Mouse (Mus musculus) embryonic facial prominence, embryonic 15.5 days (tissue): ENCODE results near the gene Nrp1. TPM values are rescaled to one million over a fixed set of nuclear protein-coding genes. Genes with fewer than 3 reads are reported as not detected.

Experiments
- ATAC-seq: fragments of 200-750 bp; cut with Nextera tagmentation; 2 replicates; pipeline ENCODE4 v1.8.0; 2017; ENCODE audit warnings: low read depth, moderate TSS enrichment; ENCODE audit not compliant: insufficient number of reproducible peaks, low FRiP score, low TSS enrichment
- H3K27ac ChIP-seq: fragments of 300-500 bp; sonication (generic); replicated peaks from 2 replicates; pipeline ENCODE4 v1.5.1; 2015; ENCODE audit warnings: mild to moderate bottlenecking, inconsistent platforms
- H3K27me3 ChIP-seq: fragments of 300-500 bp; sonication (generic); 2 replicates; pipeline ENCODE4 v1.6.1; 2015; ENCODE audit warnings: inconsistent platforms
- H3K36me3 ChIP-seq: fragments of 300-500 bp; sonication (generic); 2 replicates; pipeline ENCODE4 v1.6.1; 2015; ENCODE audit warnings: mild to moderate bottlenecking, inconsistent platforms
- H3K4me1 ChIP-seq: fragments of 300-500 bp; sonication (generic); 2 replicates; pipeline ENCODE4 v1.6.1; 2015; ENCODE audit warnings: inconsistent platforms
- H3K4me2 ChIP-seq: fragments of 300-500 bp; sonication (generic); replicated peaks from 2 replicates; pipeline ENCODE4 v1.6.1; 2015; ENCODE audit warnings: mild to moderate bottlenecking, inconsistent platforms
- H3K4me3 ChIP-seq: fragments of 300-500 bp; sonication (generic); replicated peaks from 2 replicates; pipeline ENCODE4 v1.5.1; 2015; ENCODE audit warnings: mild to moderate bottlenecking, inconsistent platforms
- H3K9ac ChIP-seq: fragments of 300-500 bp; sonication (generic); 2 replicates; pipeline ENCODE4 v1.6.1; 2015; ENCODE audit warnings: inconsistent platforms
- H3K9me3 ChIP-seq: fragments of 300-500 bp; sonication (generic); replicated peaks from 2 replicates; pipeline ENCODE4 v1.6.1; 2016; ENCODE audit warnings: inconsistent platforms
- WGBS: fragments of 180-500 bp; shearing (Covaris S2); methylation state at CpG from one replicate; pipeline ENCODE4 v1.1.7; 2015; 5-methylcytosine and 5-hydroxymethylcytosine counted together
- polyA plus RNA-seq: library from polyadenylated mRNA; unstranded; fragments of >200 nt; fragmentation: Nextera tagmentation; extraction: Ambion mirVana; gene quantifications from 2 replicates; pipeline ENCODE4 v1.2.1, GENCODE M21; 2015

Gene Nrp1
- polyA plus RNA-seq, 1 experiment from 2014 or later, result 114 TPM

GRCm38 (mm10) chr8:128420402-128420801 is 62.0 kb downstream of the Nrp1 start:
- no peaks in the 10 kb centered on the region for H3K9me3 ChIP-seq
- WGBS, result 78% methylated on average over 1 of the region's 1 CpGs
- no peak overlapping the region for H3K4me2 ChIP-seq
- no peak overlapping the region for H3K27ac ChIP-seq
- peaks cover 19% of the 10 kb centered on the region for H3K4me1 ChIP-seq
- H3K9ac ChIP-seq, result no peak overlapping the region
- H3K4me3 ChIP-seq, result no peak overlapping the region
- no peak for ATAC-seq
- no peaks in the 10 kb centered on the region for H3K27me3 ChIP-seq
- H3K36me3 ChIP-seq, result 0 out of 2 replicates have a peak, but pooled peaks cover 5% of the 10 kb centered on the region

- no peak for ATAC-seq
- Histone ChIP-seq H3K9me3 (no peaks in the 10 kb centered on the region), H3K36me3 (0 out of 2 replicates have a peak, but pooled peaks cover 14% of the 10 kb centered on the region), H3K4me3 (no peak overlapping the region), H3K9ac (no peak overlapping the region), H3K4me1 (no peaks in the 10 kb centered on the region), H3K27ac (no peak overlapping the region), H3K27me3 (no peaks in the 10 kb centered on the region), H3K4me2 (no peak overlapping the region)
Measured at GRCm38 (mm10) chr8:128423813-128424212, 65.4 kb downstream of the Nrp1 start.

GRCm38 (mm10) chr8:128424626-128425333 is 66.4 kb downstream of the Nrp1 start:
- no peaks in the 10 kb centered on the region for H3K9me3 ChIP-seq
- no peak overlapping the region for H3K9ac ChIP-seq
- no peak overlapping the region for H3K4me2 ChIP-seq
- ATAC-seq, result no peak
- no peaks in the 10 kb centered on the region for H3K27me3 ChIP-seq
- H3K4me1 ChIP-seq, result no peaks in the 10 kb centered on the region
- WGBS, result 51% methylated on average over 7 of the region's 7 CpGs
- H3K27ac ChIP-seq, result no peak overlapping the region
- no peak overlapping the region for H3K4me3 ChIP-seq
- H3K36me3 ChIP-seq, result 0 out of 2 replicates have a peak, but pooled peaks cover 15% of the 10 kb centered on the region

- Histone ChIP-seq H3K4me1 (no peaks in the 10 kb centered on the region), H3K27ac (no peak overlapping the region), H3K9me3 (no peaks in the 10 kb centered on the region), H3K36me3 (0 out of 2 replicates have a peak, but pooled peaks cover 11% of the 10 kb centered on the region), H3K27me3 (no peaks in the 10 kb centered on the region), H3K4me2 (no peak overlapping the region), H3K9ac (no peak overlapping the region), H3K4me3 (no peak overlapping the region)
- WGBS, result 89% methylated on average over 3 of the region's 3 CpGs
- no peak for ATAC-seq
Measured at GRCm38 (mm10) chr8:128427071-128427470, 68.7 kb downstream of the Nrp1 start.

GRCm38 (mm10) chr8:128428971-128429370 is 70.6 kb downstream of the Nrp1 start:
- H3K4me1 ChIP-seq, result no peaks in the 10 kb centered on the region
- H3K9ac ChIP-seq, result no peak overlapping the region
- peaks cover 20% of the 10 kb centered on the region; the same call in 1 of the 2 replicates for H3K36me3 ChIP-seq
- ATAC-seq, result no peak
- no peak overlapping the region for H3K4me2 ChIP-seq
- WGBS, result 60% methylated on average over 1 of the region's 1 CpGs
- no peak overlapping the region for H3K4me3 ChIP-seq
- no peak overlapping the region for H3K27ac ChIP-seq
- H3K9me3 ChIP-seq, result no peaks in the 10 kb centered on the region
- H3K27me3 ChIP-seq, result no peaks in the 10 kb centered on the region

GRCm38 (mm10) chr8:128431082-128431481 is 72.7 kb downstream of the Nrp1 start:
- Histone ChIP-seq H3K4me2 (no peak overlapping the region), H3K9ac (no peak overlapping the region), H3K4me1 (no peaks in the 10 kb centered on the region), H3K4me3 (no peak overlapping the region), H3K27ac (no peak overlapping the region), H3K27me3 (no peaks in the 10 kb centered on the region), H3K36me3 (peaks cover 37% of the 10 kb centered on the region), H3K9me3 (no peaks in the 10 kb centered on the region)
- no peak for ATAC-seq
- 50% methylated on average over 1 of the region's 1 CpGs for WGBS

GRCm38 (mm10) chr8:128435749-128436148 is 77.3 kb downstream of the Nrp1 start:
- Histone ChIP-seq H3K9ac (no peak overlapping the region), H3K4me3 (no peak overlapping the region), H3K4me2 (no peak overlapping the region), H3K27me3 (no peaks in the 10 kb centered on the region), H3K36me3 (peaks cover 30% of the 10 kb centered on the region), H3K9me3 (no peaks in the 10 kb centered on the region), H3K4me1 (no peaks in the 10 kb centered on the region), H3K27ac (no peak overlapping the region)
- WGBS, result 72% methylated on average over 4 of the region's 4 CpGs
- ATAC-seq, result no peak

- Histone ChIP-seq H3K9me3 (no peaks in the 10 kb centered on the region), H3K27ac (no peak overlapping the region), H3K9ac (no peak overlapping the region), H3K36me3 (peaks cover 30% of the 10 kb centered on the region), H3K4me1 (no peaks in the 10 kb centered on the region), H3K4me3 (no peak overlapping the region), H3K27me3 (no peaks in the 10 kb centered on the region), H3K4me2 (no peak overlapping the region)
- no peak for ATAC-seq
- WGBS, result 75% methylated on average over 12 of the region's 12 CpGs
Measured at GRCm38 (mm10) chr8:128437156-128437825, 78.9 kb downstream of the Nrp1 start.

GRCm38 (mm10) chr8:128441407-128441806 is 83.0 kb downstream of the Nrp1 start:
- WGBS, result 40% methylated on average over 1 of the region's 1 CpGs
- H3K27ac ChIP-seq, result no peak overlapping the region
- H3K4me3 ChIP-seq, result no peak overlapping the region
- no peaks in the 10 kb centered on the region for H3K36me3 ChIP-seq
- ATAC-seq, result no peak
- no peaks in the 10 kb centered on the region for H3K27me3 ChIP-seq
- no peak overlapping the region for H3K4me2 ChIP-seq
- no peak overlapping the region for H3K9ac ChIP-seq
- no peaks in the 10 kb centered on the region for H3K9me3 ChIP-seq
- H3K4me1 ChIP-seq, result peaks cover 7% of the 10 kb centered on the region; the same call in 1 of the 2 replicates

- no peak overlapping the region for H3K9ac ChIP-seq
- no peaks in the 10 kb centered on the region for H3K36me3 ChIP-seq
- H3K4me1 ChIP-seq, result peaks cover 9% of the 10 kb centered on the region; the same call in 1 of the 2 replicates
- no peak overlapping the region; the same call in 1 of the 2 replicates for H3K27ac ChIP-seq
- H3K9me3 ChIP-seq, result no peaks in the 10 kb centered on the region
- WGBS, result 23% methylated on average over 4 of the region's 4 CpGs
- no peaks in the 10 kb centered on the region for H3K27me3 ChIP-seq
- H3K4me2 ChIP-seq, result no peak overlapping the region
- no peak overlapping the region for H3K4me3 ChIP-seq
- ATAC-seq, result no peak
Measured at GRCm38 (mm10) chr8:128445596-128445995, 87.2 kb downstream of the Nrp1 start.

- peaks cover 13% of the 10 kb centered on the region; the same call in 1 of the 2 replicates for H3K4me1 ChIP-seq
- no peak for ATAC-seq
- WGBS, result 85% methylated on average over 3 of the region's 3 CpGs
- no peaks in the 10 kb centered on the region for H3K36me3 ChIP-seq
- no peak overlapping the region for H3K9ac ChIP-seq
- no peaks in the 10 kb centered on the region for H3K9me3 ChIP-seq
- no peak overlapping the region for H3K4me2 ChIP-seq
- H3K27ac ChIP-seq, result no peak overlapping the region
- no peaks in the 10 kb centered on the region for H3K27me3 ChIP-seq
- no peak overlapping the region for H3K4me3 ChIP-seq
Measured at GRCm38 (mm10) chr8:128446636-128447035, 88.2 kb downstream of the Nrp1 start.
